Mouse (Mus musculus) embryonic facial prominence, embryonic 15.5 days (tissue): ENCODE measurements at regions not wholly inside any gene's neighbourhood (a gene's known extent, or its start where the extent isn't known, plus 50 kb on each side); places are given as distances from the start of the nearest gene placed in this dataset.

Experiments
- ATAC-seq: fragments of 200-750 bp; cut with Nextera tagmentation; 2 replicates; pipeline ENCODE4 v1.8.0; 2017; ENCODE audit warnings: low read depth, moderate TSS enrichment; ENCODE audit not compliant: insufficient number of reproducible peaks, low FRiP score, low TSS enrichment
- H3K27ac ChIP-seq: fragments of 300-500 bp; sonication (generic); replicated peaks from 2 replicates; pipeline ENCODE4 v1.5.1; 2015; ENCODE audit warnings: mild to moderate bottlenecking, inconsistent platforms
- H3K27me3 ChIP-seq: fragments of 300-500 bp; sonication (generic); 2 replicates; pipeline ENCODE4 v1.6.1; 2015; ENCODE audit warnings: inconsistent platforms
- H3K36me3 ChIP-seq: fragments of 300-500 bp; sonication (generic); 2 replicates; pipeline ENCODE4 v1.6.1; 2015; ENCODE audit warnings: mild to moderate bottlenecking, inconsistent platforms
- H3K4me1 ChIP-seq: fragments of 300-500 bp; sonication (generic); 2 replicates; pipeline ENCODE4 v1.6.1; 2015; ENCODE audit warnings: inconsistent platforms
- H3K4me2 ChIP-seq: fragments of 300-500 bp; sonication (generic); replicated peaks from 2 replicates; pipeline ENCODE4 v1.6.1; 2015; ENCODE audit warnings: mild to moderate bottlenecking, inconsistent platforms
- H3K4me3 ChIP-seq: fragments of 300-500 bp; sonication (generic); replicated peaks from 2 replicates; pipeline ENCODE4 v1.5.1; 2015; ENCODE audit warnings: mild to moderate bottlenecking, inconsistent platforms
- H3K9ac ChIP-seq: fragments of 300-500 bp; sonication (generic); 2 replicates; pipeline ENCODE4 v1.6.1; 2015; ENCODE audit warnings: inconsistent platforms
- H3K9me3 ChIP-seq: fragments of 300-500 bp; sonication (generic); replicated peaks from 2 replicates; pipeline ENCODE4 v1.6.1; 2016; ENCODE audit warnings: inconsistent platforms
- WGBS: fragments of 180-500 bp; shearing (Covaris S2); methylation state at CpG from one replicate; pipeline ENCODE4 v1.1.7; 2015; 5-methylcytosine and 5-hydroxymethylcytosine counted together

- 55% methylated on average over 4 of the region's 4 CpGs for WGBS
These were observed 304.0 kb downstream of the Maf start for GRCm38 (mm10) chr8:115403601-115404000.

GRCm38 (mm10) chr8:115402471-115403197 is 305.0 kb downstream of the Maf start:
- Histone ChIP-seq H3K36me3 (no peaks in the 10 kb centered on the region), H3K4me1 (no peaks in the 10 kb centered on the region), H3K27ac (no peak overlapping the region), H3K27me3 (no peaks in the 10 kb centered on the region), H3K9ac (no peak overlapping the region), H3K4me3 (no peak overlapping the region), H3K9me3 (no peaks in the 10 kb centered on the region), H3K4me2 (no peak overlapping the region)
- 56% methylated on average over 10 of the region's 10 CpGs for WGBS
- no peak for ATAC-seq

More at GRCm38 (mm10) chr8:115403601-115404000, 304.0 kb downstream of the Maf start:
- no peaks in the 10 kb centered on the region for H3K4me1 ChIP-seq
- no peaks in the 10 kb centered on the region for H3K9me3 ChIP-seq
- H3K27me3 ChIP-seq = no peaks in the 10 kb centered on the region
- no peak overlapping the region for H3K27ac ChIP-seq
- H3K4me3 ChIP-seq = no peak overlapping the region
- no peak for ATAC-seq
- no peaks in the 10 kb centered on the region for H3K36me3 ChIP-seq
- no peak overlapping the region for H3K9ac ChIP-seq
- no peak overlapping the region for H3K4me2 ChIP-seq
